Mouse (Mus musculus): ENCODE data around the gene Hgd. TPM values are rescaled to one million over a fixed set of nuclear protein-coding genes. Genes with fewer than 3 reads are reported as not detected.

Gene Hgd
- polyA plus RNA-seq, 1 experiment from 2014 or later = 0.11 TPM

GRCm38 (mm10) chr16:37572117-37572754, 7.7 kb upstream of the Hgd start:
- no peak overlapping the region for H3K9ac ChIP-seq (ENCODE audit: low read length)
- no peak overlapping the region for H3K4me3 ChIP-seq (ENCODE audit: low read depth, low read length)
- WGBS = 91% methylated on average over 12 of the region's 12 CpGs
- DNase-seq (ENCODE audit: low spot score) (no peak), ATAC-seq (replicated peaks; ENCODE audit: low FRiP score, low TSS enrichment, low read depth) (no peak)
- H3K36me3 ChIP-seq (ENCODE audit: control insufficient read depth, insufficient read depth, low read length) = peaks cover 15% of the 10 kb centered on the region
- no peak overlapping the region for H3K4me2 ChIP-seq (ENCODE audit: low read length)
- no peak overlapping the region for H3K27ac ChIP-seq (ENCODE audit: low read depth)
- no peaks in the 10 kb centered on the region for H3K27me3 ChIP-seq (replicated peaks; ENCODE audit: control insufficient read depth, insufficient read depth, low read length)
- H3K9me3 ChIP-seq (ENCODE audit: control insufficient read depth, low read length) = no peaks in the 10 kb centered on the region
- no peaks in the 10 kb centered on the region for H3K4me1 ChIP-seq (replicated peaks; ENCODE audit: control insufficient read depth, insufficient read depth, low read length)

DNA sequence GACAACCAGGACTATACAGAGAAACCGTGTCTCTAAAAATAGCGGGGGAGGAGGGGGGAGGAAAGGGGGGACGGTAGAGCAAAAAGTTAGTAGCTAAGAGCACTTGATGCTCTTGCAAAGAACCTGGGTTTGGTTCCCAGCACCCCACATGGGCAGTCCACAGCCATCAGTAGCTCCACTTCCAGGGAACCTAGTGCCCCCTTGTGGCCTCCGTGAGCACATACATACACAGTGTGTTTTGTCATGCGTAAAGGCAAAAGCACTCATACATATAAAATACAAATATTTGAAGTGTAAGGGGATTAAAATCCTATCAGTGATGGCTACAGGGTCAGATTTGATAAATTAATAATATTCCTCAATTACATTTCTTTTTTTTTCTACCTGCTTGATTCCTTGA, 6.9 kb upstream of the Hgd start:
- 92% methylated on average over 5 of the region's 5 CpGs for WGBS
- Histone ChIP-seq H3K27me3 (replicated peaks; ENCODE audit: control insufficient read depth, insufficient read depth, low read length) (no peaks in the 10 kb centered on the region), H3K9me3 (ENCODE audit: control insufficient read depth, low read length) (no peaks in the 10 kb centered on the region), H3K4me3 (ENCODE audit: low read depth, low read length) (no peak overlapping the region), H3K4me2 (ENCODE audit: low read length) (no peak overlapping the region), H3K4me1 (replicated peaks; ENCODE audit: control insufficient read depth, insufficient read depth, low read length) (no peaks in the 10 kb centered on the region), H3K27ac (ENCODE audit: low read depth) (no peak overlapping the region), H3K9ac (ENCODE audit: low read length) (no peak overlapping the region), H3K36me3 (ENCODE audit: control insufficient read depth, insufficient read depth, low read length) (peaks cover 14% of the 10 kb centered on the region)
- ATAC-seq (replicated peaks; ENCODE audit: low FRiP score, low TSS enrichment, low read depth) (no peak), DNase-seq (ENCODE audit: low spot score) (no peak)

GRCm38 (mm10) chr16:37575325-37575724, 4.6 kb upstream of the Hgd start:
- Histone ChIP-seq H3K9ac (ENCODE audit: low read length) (no peak overlapping the region), H3K4me2 (ENCODE audit: low read length) (no peak overlapping the region), H3K27ac (ENCODE audit: low read depth) (no peak overlapping the region), H3K36me3 (ENCODE audit: control insufficient read depth, insufficient read depth, low read length) (peaks cover 14% of the 10 kb centered on the region), H3K4me3 (ENCODE audit: low read depth, low read length) (no peak overlapping the region), H3K9me3 (ENCODE audit: control insufficient read depth, low read length) (no peaks in the 10 kb centered on the region), H3K4me1 (replicated peaks; ENCODE audit: control insufficient read depth, insufficient read depth, low read length) (no peaks in the 10 kb centered on the region), H3K27me3 (replicated peaks; ENCODE audit: control insufficient read depth, insufficient read depth, low read length) (no peaks in the 10 kb centered on the region)
- 62% methylated on average over 3 of the region's 3 CpGs for WGBS
- ATAC-seq (replicated peaks; ENCODE audit: low FRiP score, low TSS enrichment, low read depth) (no peak), DNase-seq (ENCODE audit: low spot score) (no peak)

DNA sequence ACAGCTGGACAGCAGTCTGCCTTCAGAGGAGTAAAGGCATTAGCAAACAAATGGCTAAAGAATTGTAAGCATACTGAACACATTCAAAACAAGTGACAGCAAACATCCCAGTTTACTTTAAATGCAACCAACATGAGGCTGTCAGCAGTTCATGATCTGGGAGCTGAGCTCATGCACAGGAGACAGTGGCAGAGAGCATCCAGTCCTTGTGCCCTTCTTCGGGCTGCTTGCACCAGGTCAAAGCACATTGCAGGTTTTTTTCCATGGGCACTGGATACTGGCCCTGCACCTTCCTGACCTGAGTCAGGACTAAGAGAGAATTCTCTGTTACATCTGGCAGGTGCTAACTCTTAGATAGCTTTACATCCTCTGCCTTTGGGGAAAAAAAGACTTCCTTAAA, 362 bp upstream of the Hgd start:
- peak; percentile 39 for DNase-seq (ENCODE audit: low spot score)
- WGBS = 72% methylated on average over 1 of the region's 1 CpGs
- no peak overlapping the region for H3K4me2 ChIP-seq (ENCODE audit: low read length)
- H3K27me3 ChIP-seq (replicated peaks; ENCODE audit: control insufficient read depth, insufficient read depth, low read length) = no peaks in the 10 kb centered on the region
- H3K9me3 ChIP-seq (ENCODE audit: control insufficient read depth, low read length) = no peaks in the 10 kb centered on the region
- no peak overlapping the region for H3K27ac ChIP-seq (ENCODE audit: low read depth)
- H3K36me3 ChIP-seq (ENCODE audit: control insufficient read depth, insufficient read depth, low read length) = no peaks in the 10 kb centered on the region
- H3K4me1 ChIP-seq (replicated peaks; ENCODE audit: control insufficient read depth, insufficient read depth, low read length) = peaks cover 3% of the 10 kb centered on the region; the same call in 1 of the 2 replicates
- H3K9ac ChIP-seq (ENCODE audit: low read length) = no peak overlapping the region
- ATAC-seq (replicated peaks; ENCODE audit: low FRiP score, low TSS enrichment, low read depth) = no peak
- no peak overlapping the region for H3K4me3 ChIP-seq (ENCODE audit: low read depth, low read length)

GRCm38 (mm10) chr16:37580651-37581050, 698 bp downstream of the Hgd start:
- Histone ChIP-seq H3K4me3 (ENCODE audit: low read depth, low read length) (no peak overlapping the region), H3K27me3 (replicated peaks; ENCODE audit: control insufficient read depth, insufficient read depth, low read length) (no peaks in the 10 kb centered on the region), H3K36me3 (ENCODE audit: control insufficient read depth, insufficient read depth, low read length) (no peaks in the 10 kb centered on the region), H3K27ac (ENCODE audit: low read depth) (no peak overlapping the region), H3K4me1 (replicated peaks; ENCODE audit: control insufficient read depth, insufficient read depth, low read length) (peaks cover 3% of the 10 kb centered on the region; the same call in 1 of the 2 replicates), H3K4me2 (ENCODE audit: low read length) (no peak overlapping the region), H3K9me3 (ENCODE audit: control insufficient read depth, low read length) (no peaks in the 10 kb centered on the region), H3K9ac (ENCODE audit: low read length) (no peak overlapping the region)
- DNase-seq (ENCODE audit: low spot score) (no peak), ATAC-seq (replicated peaks; ENCODE audit: low FRiP score, low TSS enrichment, low read depth) (no peak)
- WGBS = 85% methylated on average over 4 of the region's 4 CpGs

- Histone ChIP-seq H3K27ac (ENCODE audit: low read depth) (no peak overlapping the region), H3K9ac (ENCODE audit: low read length) (no peak overlapping the region), H3K4me3 (ENCODE audit: low read depth, low read length) (no peak overlapping the region), H3K27me3 (replicated peaks; ENCODE audit: control insufficient read depth, insufficient read depth, low read length) (no peaks in the 10 kb centered on the region), H3K4me2 (ENCODE audit: low read length) (no peak overlapping the region), H3K4me1 (replicated peaks; ENCODE audit: control insufficient read depth, insufficient read depth, low read length) (peaks cover 3% of the 10 kb centered on the region; the same call in 1 of the 2 replicates), H3K9me3 (ENCODE audit: control insufficient read depth, low read length) (no peaks in the 10 kb centered on the region), H3K36me3 (ENCODE audit: control insufficient read depth, insufficient read depth, low read length) (no peaks in the 10 kb centered on the region)
- 86% methylated on average over 3 of the region's 3 CpGs for WGBS
- ATAC-seq (replicated peaks; ENCODE audit: low FRiP score, low TSS enrichment, low read depth) = no peak
- no peak for DNase-seq (ENCODE audit: low spot score)
Measured at GRCm38 (mm10) chr16:37581901-37582300, 1.9 kb downstream of the Hgd start.

GRCm38 (mm10) chr16:37583306-37583705, 3.4 kb downstream of the Hgd start:
- H3K4me1 ChIP-seq (replicated peaks; ENCODE audit: control insufficient read depth, insufficient read depth, low read length) = peaks cover 3% of the 10 kb centered on the region; the same call in 1 of the 2 replicates
- no peaks in the 10 kb centered on the region for H3K9me3 ChIP-seq (ENCODE audit: control insufficient read depth, low read length)
- no peaks in the 10 kb centered on the region for H3K27me3 ChIP-seq (replicated peaks; ENCODE audit: control insufficient read depth, insufficient read depth, low read length)
- no peak overlapping the region for H3K9ac ChIP-seq (ENCODE audit: low read length)
- 89% methylated on average over 3 of the region's 3 CpGs for WGBS
- H3K27ac ChIP-seq (ENCODE audit: low read depth) = no peak overlapping the region
- H3K4me2 ChIP-seq (ENCODE audit: low read length) = no peak overlapping the region
- ATAC-seq (replicated peaks; ENCODE audit: low FRiP score, low TSS enrichment, low read depth) = no peak
- H3K36me3 ChIP-seq (ENCODE audit: control insufficient read depth, insufficient read depth, low read length) = no peaks in the 10 kb centered on the region
- no peak overlapping the region for H3K4me3 ChIP-seq (ENCODE audit: low read depth, low read length)
- DNase-seq (ENCODE audit: low spot score) = no peak

- peaks cover 3% of the 10 kb centered on the region; the same call in 1 of the 2 replicates for H3K4me1 ChIP-seq (replicated peaks; ENCODE audit: control insufficient read depth, insufficient read depth, low read length)
- ATAC-seq (replicated peaks; ENCODE audit: low FRiP score, low TSS enrichment, low read depth) (no peak), DNase-seq (ENCODE audit: low spot score) (no peak)
- H3K27me3 ChIP-seq (replicated peaks; ENCODE audit: control insufficient read depth, insufficient read depth, low read length) = no peaks in the 10 kb centered on the region
- peak overlapping the region; percentile 33; the same call in 1 of the 2 replicates for H3K4me3 ChIP-seq (ENCODE audit: low read depth, low read length)
- H3K36me3 ChIP-seq (ENCODE audit: control insufficient read depth, insufficient read depth, low read length) = no peaks in the 10 kb centered on the region
- H3K4me2 ChIP-seq (ENCODE audit: low read length) = peak overlapping the region; percentile 62
- 49% methylated on average over 6 of the region's 6 CpGs for WGBS
- H3K9me3 ChIP-seq (ENCODE audit: control insufficient read depth, low read length) = no peaks in the 10 kb centered on the region
- H3K9ac ChIP-seq (ENCODE audit: low read length) = no peak overlapping the region
- no peak overlapping the region for H3K27ac ChIP-seq (ENCODE audit: low read depth)
Measured at GRCm38 (mm10) chr16:37583801-37584200, 3.8 kb downstream of the Hgd start.
